Mouse (Mus musculus): Measurements from ENCODE around the gene Cnpy3. TPM values are rescaled to one million over a fixed set of nuclear protein-coding genes. Genes with fewer than 3 reads are reported as not detected.
"Not testable (repeated sequence)": the region's sequence is repeated elsewhere in the genome, so short reads cannot be mapped to it uniquely, and the experiment has no call there.

Cnpy3 gene
- polyA plus RNA-seq, 1 experiment: 41.9 TPM

- Histone ChIP-seq H3K79me3 (ENCODE audit: low read depth) (no peaks in the 10 kb centered on the region), H3K36me3 (ENCODE audit: control insufficient read depth, insufficient read depth) (peaks cover 30% of the 10 kb centered on the region), H3K27me3 (ENCODE audit: control insufficient read depth, insufficient read depth, insufficient read length) (no peaks in the 10 kb centered on the region), H3K4me3 (ENCODE audit: insufficient read depth, poor library complexity, severe bottlenecking) (peak overlapping the region; percentile 81), H3K79me2 (ENCODE audit: control insufficient read depth, insufficient read depth) (no peaks in the 10 kb centered on the region), H3ac (ENCODE audit: control insufficient read depth, insufficient read length, low read depth) (peak overlapping the region; percentile 55)
- TF ChIP-seq USF1 (IDR thresholded peaks at IDR 0.05; ENCODE audit: low read depth) (no peak), FOSL1 (IDR thresholded peaks at IDR 0.05; ENCODE audit: insufficient read depth, low read length, poor library complexity, severe bottlenecking) (no peak), CTCF (IDR thresholded peaks at IDR 0.05; ENCODE audit: control insufficient read depth, insufficient read depth, insufficient read length) (no peak), CEBPB (IDR thresholded peaks at IDR 0.05; ENCODE audit: low read depth) (no peak)
Observed at GRCm38 (mm10) chr17:46772038-46772403, 20.0 kb upstream of the Cnpy3 start.

- TF ChIP-seq CEBPB (IDR thresholded peaks at IDR 0.05; ENCODE audit: low read depth) (no peak), FOSL1 (IDR thresholded peaks at IDR 0.05; ENCODE audit: insufficient read depth, low read length, poor library complexity, severe bottlenecking) (no peak), MYOD1 (IDR thresholded peaks at IDR 0.05; ENCODE audit: control insufficient read depth, insufficient read length, low read depth) (no peak), MAX (IDR thresholded peaks at IDR 0.05) (no peak), MYOG (IDR thresholded peaks at IDR 0.05; ENCODE audit: control insufficient read depth, extremely low read depth, insufficient read length) (no peak)
- no peaks in the 10 kb centered on the region for H3K27me3 ChIP-seq (ENCODE audit: control insufficient read depth, insufficient read depth, insufficient read length)
- no peak overlapping the region for H3K4me3 ChIP-seq (ENCODE audit: insufficient read depth, poor library complexity, severe bottlenecking)
Observed at GRCm38 (mm10) chr17:46771616-46772015, 19.6 kb upstream of the Cnpy3 start.

GRCm38 (mm10) chr17:46771025-46771424 lies 19.0 kb upstream of the Cnpy3 start:
- H3ac ChIP-seq (ENCODE audit: control insufficient read depth, insufficient read length, low read depth): no peak overlapping the region
- no peaks in the 10 kb centered on the region for H3K27me3 ChIP-seq (ENCODE audit: control insufficient read depth, insufficient read depth, insufficient read length)
- H3K4me3 ChIP-seq (ENCODE audit: insufficient read depth, poor library complexity, severe bottlenecking): no peak overlapping the region
- H3K79me2 ChIP-seq (ENCODE audit: control insufficient read depth, insufficient read depth): no peaks in the 10 kb centered on the region
- H3K36me3 ChIP-seq (ENCODE audit: control insufficient read depth, insufficient read depth): peaks cover 22% of the 10 kb centered on the region
- no peaks in the 10 kb centered on the region for H3K79me3 ChIP-seq (ENCODE audit: low read depth)
- TF ChIP-seq MYOD1 (IDR thresholded peaks at IDR 0.05; ENCODE audit: control insufficient read depth, insufficient read length, low read depth): no peak
- no peak for TF ChIP-seq MAX (IDR thresholded peaks at IDR 0.05)
- TF ChIP-seq CTCF (IDR thresholded peaks at IDR 0.05; ENCODE audit: control insufficient read depth, insufficient read depth, insufficient read length): no peak
- TF ChIP-seq CEBPB (IDR thresholded peaks at IDR 0.05; ENCODE audit: low read depth): no peak
- TF ChIP-seq MYOG (IDR thresholded peaks at IDR 0.05; ENCODE audit: control insufficient read depth, extremely low read depth, insufficient read length): no peak
- TF ChIP-seq USF1 (IDR thresholded peaks at IDR 0.05; ENCODE audit: low read depth): no peak
- no peak for TF ChIP-seq FOSL1 (IDR thresholded peaks at IDR 0.05; ENCODE audit: insufficient read depth, low read length, poor library complexity, severe bottlenecking)

More at GRCm38 (mm10) chr17:46771616-46772015, 19.6 kb upstream of the Cnpy3 start:
- H3K79me2 ChIP-seq (ENCODE audit: control insufficient read depth, insufficient read depth): no peaks in the 10 kb centered on the region
- H3K79me3 ChIP-seq (ENCODE audit: low read depth): no peaks in the 10 kb centered on the region
- no peak overlapping the region for H3ac ChIP-seq (ENCODE audit: control insufficient read depth, insufficient read length, low read depth)
- peaks cover 28% of the 10 kb centered on the region for H3K36me3 ChIP-seq (ENCODE audit: control insufficient read depth, insufficient read depth)

- H3K36me3 ChIP-seq (ENCODE audit: control insufficient read depth, insufficient read depth): peaks cover 18% of the 10 kb centered on the region
- TF ChIP-seq MAX (IDR thresholded peaks at IDR 0.05) (no peak), MYOG (IDR thresholded peaks at IDR 0.05; ENCODE audit: control insufficient read depth, extremely low read depth, insufficient read length) (no peak), FOSL1 (IDR thresholded peaks at IDR 0.05; ENCODE audit: insufficient read depth, low read length, poor library complexity, severe bottlenecking) (no peak), CTCF (IDR thresholded peaks at IDR 0.05; ENCODE audit: control insufficient read depth, insufficient read depth, insufficient read length) (no peak), CEBPB (IDR thresholded peaks at IDR 0.05; ENCODE audit: low read depth) (no peak), MYOD1 (IDR thresholded peaks at IDR 0.05; ENCODE audit: control insufficient read depth, insufficient read length, low read depth) (no peak), USF1 (IDR thresholded peaks at IDR 0.05; ENCODE audit: low read depth) (no peak)
- no peak overlapping the region for H3K4me3 ChIP-seq (ENCODE audit: insufficient read depth, poor library complexity, severe bottlenecking)
- H3K79me3 ChIP-seq (ENCODE audit: low read depth): no peaks in the 10 kb centered on the region
- no peaks in the 10 kb centered on the region for H3K79me2 ChIP-seq (ENCODE audit: control insufficient read depth, insufficient read depth)
- no peak overlapping the region for H3ac ChIP-seq (ENCODE audit: control insufficient read depth, insufficient read length, low read depth)
- no peaks in the 10 kb centered on the region for H3K27me3 ChIP-seq (ENCODE audit: control insufficient read depth, insufficient read depth, insufficient read length)
Observed at GRCm38 (mm10) chr17:46770546-46770945, 18.5 kb upstream of the Cnpy3 start.

- TF ChIP-seq CTCF (IDR thresholded peaks at IDR 0.05; ENCODE audit: control insufficient read depth, insufficient read depth, insufficient read length): no peak
- no peak for TF ChIP-seq MYOG (IDR thresholded peaks at IDR 0.05; ENCODE audit: control insufficient read depth, extremely low read depth, insufficient read length)
- no peak for TF ChIP-seq MAX (IDR thresholded peaks at IDR 0.05)
- no peak for TF ChIP-seq MYOD1 (IDR thresholded peaks at IDR 0.05; ENCODE audit: control insufficient read depth, insufficient read length, low read depth)
- TF ChIP-seq CEBPB (IDR thresholded peaks at IDR 0.05; ENCODE audit: low read depth): no peak
- no peak for TF ChIP-seq USF1 (IDR thresholded peaks at IDR 0.05; ENCODE audit: low read depth)
- TF ChIP-seq FOSL1 (IDR thresholded peaks at IDR 0.05; ENCODE audit: insufficient read depth, low read length, poor library complexity, severe bottlenecking): no peak
- no peak overlapping the region for H3ac ChIP-seq (ENCODE audit: control insufficient read depth, insufficient read length, low read depth)
- H3K27me3 ChIP-seq (ENCODE audit: control insufficient read depth, insufficient read depth, insufficient read length): peaks cover 4% of the 10 kb centered on the region
- H3K79me3 ChIP-seq (ENCODE audit: low read depth): no peaks in the 10 kb centered on the region
- no peak overlapping the region for H3K4me3 ChIP-seq (ENCODE audit: insufficient read depth, poor library complexity, severe bottlenecking)
- H3K36me3 ChIP-seq (ENCODE audit: control insufficient read depth, insufficient read depth): no peaks in the 10 kb centered on the region
- no peaks in the 10 kb centered on the region for H3K79me2 ChIP-seq (ENCODE audit: control insufficient read depth, insufficient read depth)
Observed at GRCm38 (mm10) chr17:46767868-46768267, 15.9 kb upstream of the Cnpy3 start.

- H3ac ChIP-seq (ENCODE audit: control insufficient read depth, insufficient read length, low read depth); H3K79me2 ChIP-seq (ENCODE audit: control insufficient read depth, insufficient read depth); H3K79me3 ChIP-seq (ENCODE audit: low read depth): not testable (repeated sequence)
Observed at GRCm38 (mm10) chr17:46764916-46765315, 12.9 kb upstream of the Cnpy3 start.

More at GRCm38 (mm10) chr17:46764916-46765315, 12.9 kb upstream of the Cnpy3 start:
- not testable (repeated sequence) for H3K36me3 ChIP-seq (ENCODE audit: control insufficient read depth, insufficient read depth); H3K4me3 ChIP-seq (ENCODE audit: insufficient read depth, poor library complexity, severe bottlenecking); H3K27me3 ChIP-seq (ENCODE audit: control insufficient read depth, insufficient read depth, insufficient read length)

Data from C2C12 (cell line).